Comparison of ENCODE assay signal across 26 mouse cellular contexts in genomic region chr14:72468429-72468828, GRCm38 (mm10). TPM values are rescaled to one million over a fixed set of nuclear protein-coding genes. Genes with fewer than 3 reads are reported as not detected.
DNase-seq lines count a peak whose midpoint lies in the region; ATAC-seq and TF ChIP-seq lines count a peak whose summit lies in the region.
"Had no signal": no experiment of that assay in that cellular context is flagged by ENCODE, and none has a peak within 500 bp of the region (broad histone marks: within the 10 kb centered on the region; RNA-seq: fewer than 3 reads in every experiment).

No protein-coding gene starts in this region.

- no peaks in the 10 kb centered on the region for H3K36me3 ChIP-seq in MEL (ENCODE audit: control insufficient read depth in 1 of 2, insufficient read depth in 2 of 2, low read length in 2 of 2)
- H3K36me3 ChIP-seq in intestine, embryonic 16.5 days (ENCODE audit: control insufficient read depth, insufficient read depth, low read length): no peaks in the 10 kb centered on the region
- H3K36me3 ChIP-seq in liver, embryonic 14.5 days (replicated peaks; ENCODE audit: control insufficient read depth, insufficient read depth, low read depth): no peaks in the 10 kb centered on the region
- H3K36me3 ChIP-seq: embryonic facial prominence, embryonic 15.5 days; heart, embryonic 13.5 days; hindbrain, embryonic 15.5 days had no signal

- ATAC-seq in intestine, embryonic 16.5 days: peak; percentile 65; the same call in 1 of the 2 replicates
- 0 out of 2 replicates have a peak, but pooled peaks have one; percentile 21 for ATAC-seq in liver, embryonic 14.5 days (ENCODE audit: insufficient read depth)
- no peak for ATAC-seq in granulocyte monocyte progenitor cell, adult 5-6 weeks (replicated peaks; ENCODE audit: poor library complexity, severe bottlenecking)
- ATAC-seq: forebrain, embryonic 16.5 days had no signal

- no peaks in the 10 kb centered on the region for H3K4me1 ChIP-seq in MEL (ENCODE audit: control insufficient read depth in 1 of 2, insufficient read depth in 2 of 2, low read length in 2 of 2)
- no peaks in the 10 kb centered on the region for H3K4me1 ChIP-seq in intestine, embryonic 16.5 days (ENCODE audit: control insufficient read depth, insufficient read depth, low read length)
- no peaks in the 10 kb centered on the region for H3K4me1 ChIP-seq in liver, embryonic 14.5 days (replicated peaks; ENCODE audit: control insufficient read depth in 2 of 2, insufficient read depth in 2 of 2, low read length in 1 of 2)
- H3K4me1 ChIP-seq: embryonic facial prominence, embryonic 15.5 days; hindbrain, embryonic 15.5 days had no signal

- H3K9me3 ChIP-seq in MEL (replicated peaks; ENCODE audit: insufficient read depth, low read length): no peaks in the 10 kb centered on the region
- H3K9me3 ChIP-seq in intestine, embryonic 16.5 days (ENCODE audit: control insufficient read depth, low read length): no peaks in the 10 kb centered on the region
- H3K9me3 ChIP-seq in liver, embryonic 14.5 days (ENCODE audit: control insufficient read depth, low read length): no peaks in the 10 kb centered on the region
- H3K9me3 ChIP-seq: embryonic facial prominence, embryonic 15.5 days; heart, embryonic 13.5 days; hindbrain, embryonic 15.5 days had no signal

- no peak overlapping the region for H3K27ac ChIP-seq in MEL (ENCODE audit: control insufficient read depth, low read depth, low read length)
- no peak overlapping the region for H3K27ac ChIP-seq in intestine, embryonic 16.5 days (ENCODE audit: low read length)
- H3K27ac ChIP-seq in liver, embryonic 14.5 days: no peak overlapping the region
- H3K27ac ChIP-seq: embryonic facial prominence, embryonic 15.5 days; heart, embryonic 13.5 days; hindbrain, embryonic 15.5 days had no signal

- H3K79me2 ChIP-seq in MEL (ENCODE audit: control insufficient read depth, insufficient read depth, low read length, poor library complexity): no peaks in the 10 kb centered on the region

- H3K9ac ChIP-seq in MEL (ENCODE audit: control insufficient read depth, low read depth, low read length, poor library complexity, severe bottlenecking): no peak overlapping the region
- no peak overlapping the region for H3K9ac ChIP-seq in intestine, embryonic 16.5 days (ENCODE audit: low read depth, low read length)
- H3K9ac ChIP-seq in liver, embryonic 14.5 days (replicated peaks): no peak overlapping the region
- H3K9ac ChIP-seq: embryonic facial prominence, embryonic 15.5 days; heart, embryonic 13.5 days; hindbrain, embryonic 15.5 days had no signal

- TF ChIP-seq POLR2A in MEL (IDR thresholded peaks at IDR 0.05; ENCODE audit: control insufficient read depth in 1 of 2, insufficient read depth in 1 of 2, low read depth in 1 of 2, low read length in 2 of 2, poor library complexity in 1 of 2): no peak

- 41% methylated on average over 4 of the region's 4 CpGs for WGBS in intestine, embryonic 16.5 days
- WGBS in liver, embryonic 14.5 days (ENCODE audit: insufficient replicate concordance): 16% methylated on average over 4 of the region's 4 CpGs

- no peak for TF ChIP-seq EP300 in MEL (IDR thresholded peaks at IDR 0.05; ENCODE audit: low read depth in 1 of 2, low read length in 2 of 2)
- no peak for TF ChIP-seq EP300 in liver, embryonic 14.5 days (IDR thresholded peaks at IDR 0.05; ENCODE audit: low read depth)

- TF ChIP-seq CTCF in MEL (IDR thresholded peaks at IDR 0.05 in 2 of 3, conservative IDR thresholded peaks at IDR 0.05 in 1 of 3; ENCODE audit: control insufficient read depth in 1 of 3, insufficient read depth in 1 of 3, low read depth in 2 of 3, low read length in 3 of 3, poor library complexity in 1 of 3, severe bottlenecking in 1 of 3): no peak
- no peak for TF ChIP-seq CTCF in liver, embryonic 14.5 days (IDR thresholded peaks at IDR 0.05; ENCODE audit: low read depth)

- H3K4me3 ChIP-seq in MEL (ENCODE audit: control insufficient read depth in 1 of 2, insufficient read depth in 1 of 2, low read depth in 2 of 2, low read length in 2 of 2): no peak overlapping the region
- H3K4me3 ChIP-seq in intestine, embryonic 16.5 days (ENCODE audit: low read length): no peak overlapping the region
- no peak overlapping the region for H3K4me3 ChIP-seq in liver, embryonic 14.5 days (ENCODE audit: insufficient read depth in 1 of 2, low read depth in 2 of 2, low read length in 2 of 2)
- H3K4me3 ChIP-seq: embryonic facial prominence, embryonic 15.5 days; heart, embryonic 13.5 days; hindbrain, embryonic 15.5 days had no signal

- H3K27me3 ChIP-seq in MEL (ENCODE audit: control insufficient read depth in 1 of 2, insufficient read depth in 2 of 2, low read length in 2 of 2): no peaks in the 10 kb centered on the region
- no peaks in the 10 kb centered on the region for H3K27me3 ChIP-seq in intestine, embryonic 16.5 days (replicated peaks; ENCODE audit: control insufficient read depth, insufficient read depth, low read length)
- H3K27me3 ChIP-seq in liver, embryonic 14.5 days (ENCODE audit: control insufficient read depth, insufficient read depth, low read length): no peaks in the 10 kb centered on the region
- H3K27me3 ChIP-seq: embryonic facial prominence, embryonic 15.5 days; hindbrain, embryonic 15.5 days had no signal

- no peak for TF ChIP-seq RAD21 in MEL (IDR thresholded peaks at IDR 0.05; ENCODE audit: low read depth, low read length)

- peak; percentile 60 for DNase-seq in MEL (ENCODE audit: low read depth, low spot score)
- peak; percentile 7 for DNase-seq in c-Kit-positive CD71-negative TER-119-negative erythroid progenitor cells, embryonic 14.5 days (ENCODE audit: low read depth)
- DNase-seq in liver, embryonic 14.5 days (ENCODE audit: low read depth in 3 of 3, low spot score in 3 of 3): peak in 1 of 3 experiments; percentile 4
- DNase-seq in layer of hippocampus, adult 8-10 months (ENCODE audit: low spot score in 2 of 2): no peak
- DNase-seq in right cerebral cortex, postnatal 14 days: no peak
- no peak for DNase-seq in gastrocnemius, adult 8-10 months (ENCODE audit: low spot score in 2 of 2)
- DNase-seq: adrenal gland, adult 8-10 months; adrenal gland, postnatal 36 days; cerebellum, adult 18-20 months; cerebellum, adult 9-11 months; cerebellum, postnatal 36 days; gastrocnemius, postnatal 25 days; heart, adult 11 months; heart, postnatal 36 days had no signal

- no peak overlapping the region for H3K4me2 ChIP-seq in intestine, embryonic 16.5 days (ENCODE audit: low read depth, low read length)
- no peak overlapping the region for H3K4me2 ChIP-seq in liver, embryonic 14.5 days (ENCODE audit: low read depth)
- H3K4me2 ChIP-seq: embryonic facial prominence, embryonic 15.5 days; heart, embryonic 13.5 days; hindbrain, embryonic 15.5 days had no signal

TF ChIP-seq in MEL, 35 proteins besides CTCF, POLR2A, EP300 and RAD21:
- TF ChIP-seq ZKSCAN1 (IDR thresholded peaks at IDR 0.05; ENCODE audit: low read depth, low read length) (no peak), USF2 (IDR thresholded peaks at IDR 0.05; ENCODE audit: borderline replicate concordance in 1 of 2, insufficient read depth in 1 of 2, low read depth in 1 of 2, low read length in 2 of 2) (no peak), TBP (IDR thresholded peaks at IDR 0.05; ENCODE audit: low read depth, low read length) (no peak), TAL1 (IDR thresholded peaks at IDR 0.05; ENCODE audit: low read length) (no peak), MAZ (IDR thresholded peaks at IDR 0.05; ENCODE audit: low read depth, low read length) (no peak), GABPA (IDR thresholded peaks at IDR 0.05; ENCODE audit: low read depth, low read length) (no peak), MAX (IDR thresholded peaks at IDR 0.05; ENCODE audit: low read length) (no peak), GATA1 (IDR thresholded peaks at IDR 0.05; ENCODE audit: low read depth, low read length) (no peak), ZC3H11A (IDR thresholded peaks at IDR 0.05; ENCODE audit: low read depth, low read length) (no peak), POLR2AphosphoS2 (IDR thresholded peaks at IDR 0.05; ENCODE audit: low read length) (no peak), CHD2 (IDR thresholded peaks at IDR 0.05; ENCODE audit: low read length) (no peak), NRF1 (IDR thresholded peaks at IDR 0.05; ENCODE audit: insufficient read depth, low read depth, low read length, poor library complexity, severe bottlenecking) (no peak), MAFK (IDR thresholded peaks at IDR 0.05; ENCODE audit: borderline replicate concordance, low read depth, low read length) (no peak), ETS1 (IDR thresholded peaks at IDR 0.05; ENCODE audit: low read depth, low read length) (no peak), MYC (IDR thresholded peaks at IDR 0.05; ENCODE audit: low read depth, low read length) (no peak), UBTF (IDR thresholded peaks at IDR 0.05; ENCODE audit: borderline replicate concordance, insufficient read depth, low read depth, low read length) (no peak)

RNA-seq across cellular contexts. Expression of gene Gm9195, which starts 23.2 kb away (rescaled TPM):
- not detected in 2 replicates for total RNA-seq in MEL (2012; rRNA removed)
- polyA plus RNA-seq in MEL (2012; ENCODE audit: insufficient read depth in 1 of 2, insufficient read length in 2 of 2, low read depth in 1 of 2, low replicate concordance in 2 of 2, missing spikeins in 1 of 2): not detected
- polyA plus RNA-seq in intestine, embryonic 16.5 days (2015; fragmentation: Nextera tagmentation; extraction: Ambion mirVana): not detected in 2 replicates
- not detected in 2 replicates for polyA plus RNA-seq in liver, embryonic 14.5 days (2012; rRNA removed)
- not detected in 2 replicates for polyA plus RNA-seq in liver, embryonic 14.5 days (2014; fragmentation: Nextera tagmentation; extraction: Ambion mirVana)
- total RNA-seq in layer of hippocampus, adult 8-10 months (2022): not detected
- total RNA-seq in granulocyte monocyte progenitor cell, adult 5-6 weeks (2014; fragmentation: Nextera tagmentation): not detected in 2 replicates
- not detected in 2 replicates for total RNA-seq in granulocyte monocyte progenitor cell, adult 5-6 weeks (2017)
- total RNA-seq in gastrocnemius, adult 8-10 months (2022): not detected
- total RNA-seq: adrenal gland, adult 8-10 months; adrenal gland, postnatal 36 days; gastrocnemius, adult 18-20 months; gastrocnemius, postnatal 25 days; heart, postnatal 36 days had no signal
- polyA plus RNA-seq: embryonic facial prominence, embryonic 11.5 days; embryonic facial prominence, embryonic 15.5 days; forebrain, embryonic 11.5 days; forebrain, embryonic 16.5 days; frontal cortex, adult 2 months; heart, embryonic 13.5 days; heart, postnatal 0 days; hindbrain, embryonic 11.5 days; hindbrain, embryonic 15.5 days had no signal

Comparison
In these comparisons a context has a peak if more than half of its experiments do, and no peak if none do; other contexts are left out.
1. DNase-seq: peak in MEL (single experiment) and c-Kit-positive CD71-negative TER-119-negative erythroid progenitor cells, embryonic 14.5 days (single experiment); none in layer of hippocampus, adult 8-10 months (0 of 2), right cerebral cortex, postnatal 14 days (single experiment) and gastrocnemius, adult 8-10 months (0 of 2).